Mouse (Mus musculus) kidney, adult 18-20 months (tissue): ENCODE measurements around the gene Cfap74.
"Not testable (repeated sequence)": the region's sequence is repeated elsewhere in the genome, so short reads cannot be mapped to it uniquely, and the experiment has no call there.

Source experiments
- DNase-seq: peaks from one replicate; pipeline ENCODE4 v3.0.0; 2021

The Cfap74 gene

DNA sequence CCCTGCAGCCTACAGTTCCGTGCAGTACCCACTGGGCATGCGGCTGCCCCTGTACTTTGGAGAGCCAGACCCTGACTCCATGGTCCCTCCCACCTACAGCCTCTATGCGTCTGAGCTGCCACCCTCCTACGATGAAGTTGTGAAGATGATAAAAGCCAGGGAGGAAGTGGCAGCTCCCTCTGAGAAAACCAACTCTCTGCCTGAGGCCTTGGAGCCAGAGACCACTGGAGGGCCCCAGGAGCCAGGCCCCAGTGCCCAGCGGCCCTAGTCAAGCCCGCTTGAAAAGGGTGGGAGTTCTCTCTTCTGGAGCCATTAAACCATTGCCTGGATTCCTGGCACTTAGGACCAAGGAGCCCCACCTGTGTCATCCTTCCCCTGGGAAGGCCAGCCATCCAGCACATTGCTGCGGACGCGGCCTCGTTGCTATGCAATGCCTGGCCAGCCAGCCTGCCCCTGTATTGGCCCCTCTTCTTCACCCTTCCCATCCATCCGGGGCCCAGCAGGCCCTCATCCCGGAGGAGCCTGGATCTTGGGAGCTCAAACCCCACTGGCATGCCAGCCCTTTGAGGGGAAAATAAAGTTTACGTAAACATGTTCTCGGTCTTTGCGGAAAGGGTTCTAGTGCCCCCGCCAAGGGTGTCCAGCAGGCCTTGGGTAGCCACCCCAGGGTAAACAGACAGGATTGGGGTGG is 61.4 kb downstream of the Cfap74 start:
- DNase-seq, result no peak

GRCm38 (mm10) chr4:155470997-155471396 is 62.0 kb downstream of the Cfap74 start:
- DNase-seq, result no peak

- DNase-seq, result no peak
These were observed 62.4 kb downstream of the Cfap74 start for GRCm38 (mm10) chr4:155471406-155471805.

DNA sequence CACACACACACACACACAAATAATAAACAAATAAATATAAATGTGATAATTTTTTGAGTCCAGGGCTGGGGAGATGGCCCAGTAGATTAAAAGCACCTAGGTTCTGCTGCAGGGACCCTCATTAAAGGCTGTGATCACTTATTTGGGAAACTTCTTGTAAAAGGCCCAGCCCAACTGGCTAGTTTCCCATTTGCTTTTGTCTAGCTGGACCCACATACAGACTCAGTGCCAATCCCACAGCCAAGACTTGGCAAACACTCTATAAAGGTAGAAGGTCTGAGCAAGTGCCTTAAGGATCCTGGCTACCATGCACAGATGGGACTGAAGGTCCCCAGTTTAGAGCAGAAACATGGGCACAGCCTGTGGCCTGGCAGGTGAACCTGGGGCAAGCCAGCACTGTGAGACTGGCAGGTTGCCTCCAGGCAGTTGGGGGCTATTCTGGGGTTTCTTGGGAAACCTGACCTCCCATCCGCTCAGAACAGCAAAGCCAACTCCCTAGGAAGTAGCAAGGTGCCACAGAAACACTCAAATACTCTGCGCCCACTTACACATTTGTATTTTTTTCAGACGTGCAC is 63.8 kb downstream of the Cfap74 start:
- no peak for DNase-seq

DNA sequence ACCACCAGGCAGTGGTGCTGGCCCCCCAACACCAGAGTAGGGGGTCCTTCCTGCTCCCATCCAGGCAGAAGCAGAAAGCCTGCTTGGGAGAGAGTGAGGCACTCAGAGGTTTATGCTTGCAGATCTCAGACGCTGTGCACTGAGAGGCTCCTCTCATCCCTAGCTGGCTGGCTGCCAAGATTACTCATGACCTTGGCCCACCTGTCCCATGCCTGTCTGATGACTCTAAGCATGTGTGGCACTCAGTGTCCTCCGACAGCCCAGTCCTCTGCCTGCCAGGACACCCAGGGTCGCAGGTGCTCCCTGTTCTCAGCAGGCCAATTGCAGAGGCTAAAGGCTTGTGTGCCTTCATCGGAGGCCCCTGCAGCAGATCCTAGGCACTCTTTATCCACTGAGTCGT is 64.3 kb downstream of the Cfap74 start:
- DNase-seq, result no peak

DNA sequence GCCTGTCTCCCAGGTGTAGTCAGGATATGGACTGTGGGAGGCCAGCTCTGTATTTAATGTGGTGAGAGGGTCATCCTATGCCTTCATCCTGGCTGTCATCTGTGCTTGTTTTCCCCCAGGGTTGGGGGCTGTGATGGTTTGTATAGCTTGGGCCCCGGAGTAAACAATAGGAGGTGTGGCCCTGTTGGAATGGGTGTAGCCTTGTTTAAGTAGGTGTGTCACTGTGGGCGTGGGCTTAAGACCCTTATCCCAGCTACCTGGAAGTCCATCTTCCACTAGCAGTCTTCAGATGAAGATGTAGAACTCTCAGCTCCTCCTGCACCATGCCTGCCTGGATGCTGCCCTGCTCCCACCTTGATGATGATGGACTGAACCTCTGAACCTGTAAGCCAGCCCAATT is 64.8 kb downstream of the Cfap74 start:
- DNase-seq, result not testable (repeated sequence)

- DNase-seq, result peak; percentile 82
These were observed 72.6 kb downstream of the Cfap74 start for GRCm38 (mm10) chr4:155481381-155482124.

DNA sequence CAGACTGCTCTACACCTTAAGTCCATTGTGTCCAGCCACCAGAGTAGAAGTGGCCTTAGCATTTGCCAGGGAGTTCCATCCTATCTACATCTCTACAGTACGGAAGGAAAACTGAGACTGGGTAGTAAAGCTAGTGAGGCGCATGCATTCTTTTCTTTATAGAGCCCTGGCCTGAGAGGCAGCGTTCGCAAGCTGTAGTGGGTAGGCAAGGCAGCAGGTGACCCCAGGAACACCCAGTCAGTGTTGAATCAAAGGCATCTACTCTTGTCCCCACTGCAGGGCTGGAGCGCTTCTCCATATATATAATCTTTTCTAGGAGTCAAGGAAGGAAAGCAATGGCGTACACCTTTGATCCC is 73.1 kb downstream of the Cfap74 start:
- DNase-seq, result no peak

- no peak for DNase-seq
These were observed 73.9 kb downstream of the Cfap74 start for GRCm38 (mm10) chr4:155482733-155483540.

GRCm38 (mm10) chr4:155485521-155485920 is 76.5 kb downstream of the Cfap74 start:
- DNase-seq, result no peak

DNA sequence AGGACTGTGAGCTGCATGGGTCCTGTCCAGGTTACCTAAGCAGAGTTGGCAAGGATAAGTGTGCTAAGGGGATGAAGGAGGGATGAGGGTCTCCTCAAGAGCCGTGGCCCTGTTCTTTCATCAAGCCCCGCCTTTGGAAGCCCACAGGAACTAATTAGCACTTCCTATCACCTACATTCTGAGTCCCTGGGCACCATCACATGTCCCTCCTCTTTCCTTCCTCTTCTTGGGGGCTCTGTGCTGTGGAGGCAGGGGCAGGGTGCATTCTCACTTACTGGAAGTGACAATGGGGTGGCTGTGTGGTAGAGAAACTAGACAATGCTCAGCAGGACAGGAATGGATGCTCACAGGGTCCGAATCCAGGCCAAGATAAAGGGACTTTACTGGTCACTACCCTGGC is 78.8 kb downstream of the Cfap74 start:
- DNase-seq, result no peak

DNA sequence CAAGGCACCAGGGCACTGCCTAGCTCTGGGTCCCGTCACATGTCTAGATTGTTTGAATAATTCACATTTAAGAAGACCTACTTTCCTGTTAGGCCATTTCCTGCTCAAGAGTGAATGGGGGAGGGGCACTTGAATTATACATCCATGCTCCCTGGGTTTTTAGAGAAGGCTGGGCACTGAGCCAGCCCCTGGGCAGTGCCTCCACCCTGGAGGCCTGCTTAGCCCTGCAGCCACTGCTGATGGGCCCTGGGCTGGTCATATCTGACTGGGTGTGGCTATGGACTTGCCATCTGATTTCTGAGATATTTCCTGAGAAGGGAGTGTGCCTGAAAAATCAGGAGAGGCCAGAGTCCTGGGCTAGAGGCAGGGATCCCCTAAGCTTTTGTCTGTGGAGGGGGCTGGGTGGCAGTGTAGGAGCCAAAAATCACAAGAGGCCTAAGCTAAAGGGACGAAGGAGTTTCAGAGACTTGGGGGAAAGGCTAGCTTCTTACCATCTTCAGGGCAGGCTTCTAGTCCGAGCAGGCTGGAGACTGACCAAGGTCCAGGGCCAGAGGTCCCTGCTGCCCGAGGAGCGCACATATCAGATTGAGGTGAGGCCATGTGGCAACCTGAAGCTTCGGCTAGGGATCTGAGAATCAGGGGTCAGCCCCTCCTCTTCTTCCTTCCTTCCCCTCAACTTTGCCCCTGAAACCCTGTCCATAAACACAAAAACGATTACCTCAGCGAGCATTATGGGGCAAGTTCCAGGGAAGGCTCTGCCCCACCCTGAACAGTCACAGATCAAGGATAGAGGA is 79.4 kb downstream of the Cfap74 start:
- DNase-seq, result peak; percentile 80

- no peak for DNase-seq
These were observed 80.3 kb downstream of the Cfap74 start for GRCm38 (mm10) chr4:155489101-155489970.

DNA sequence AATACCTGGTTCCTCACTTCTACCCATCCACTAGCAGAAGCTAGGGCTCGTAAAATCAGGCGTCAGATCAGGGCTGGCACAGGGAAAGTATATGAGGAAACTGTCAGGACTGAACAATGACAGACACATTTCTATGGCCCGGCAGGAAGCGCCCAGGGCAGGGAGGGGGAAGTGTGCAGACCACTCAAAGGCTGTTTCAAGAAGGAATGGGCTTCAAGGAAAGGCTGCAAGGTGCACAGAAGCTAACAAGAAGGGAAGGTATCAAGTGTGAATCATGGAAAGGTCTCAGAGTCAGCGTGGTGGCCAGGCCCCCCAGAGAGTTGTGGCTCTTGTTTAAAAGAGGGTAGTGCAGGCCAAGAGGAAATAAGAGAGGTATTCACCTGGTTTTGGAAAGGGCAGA is 81.5 kb downstream of the Cfap74 start:
- no peak for DNase-seq

- peak; percentile 94 for DNase-seq
These were observed 82.1 kb downstream of the Cfap74 start, which contains the start of gene Gnb1 for GRCm38 (mm10) chr4:155490990-155491504. Gene Gnb1, plus strand, starts transcription at chr4:155491361.

DNA sequence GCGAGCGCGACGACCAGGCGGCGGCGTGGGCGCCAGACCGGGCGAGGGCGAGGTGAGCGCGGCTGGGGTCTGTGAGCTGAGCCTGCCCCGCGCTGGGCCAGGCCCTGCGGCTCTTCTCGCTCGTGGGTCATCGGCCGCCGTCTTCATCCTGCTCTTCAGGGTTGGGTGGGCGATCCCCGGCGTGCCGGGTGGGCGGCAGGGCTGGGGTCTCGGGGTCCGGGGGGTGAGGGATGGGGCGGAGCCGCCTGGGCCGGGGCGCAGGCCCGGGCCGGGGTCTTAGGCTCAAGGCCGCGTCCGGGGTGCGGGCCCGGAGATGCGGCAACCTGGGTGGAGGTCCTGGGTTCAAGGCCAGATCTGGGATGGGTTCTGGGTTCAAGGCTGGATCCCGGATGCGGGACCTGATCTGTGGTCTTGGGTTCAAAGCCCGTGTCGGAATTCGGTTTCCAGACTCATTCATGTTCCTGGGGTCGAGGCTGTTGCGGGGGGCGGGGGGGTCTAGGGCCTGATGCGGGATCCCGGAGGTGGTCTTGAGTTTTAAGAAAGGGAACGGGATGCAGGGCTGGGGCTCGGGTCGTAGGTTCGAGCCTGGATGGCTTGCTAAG is 82.6 kb downstream of the Cfap74 start:
- DNase-seq, result no peak

- peak; percentile 62 for DNase-seq
These were observed 83.2 kb downstream of the Cfap74 start for GRCm38 (mm10) chr4:155492131-155492633.

DNA sequence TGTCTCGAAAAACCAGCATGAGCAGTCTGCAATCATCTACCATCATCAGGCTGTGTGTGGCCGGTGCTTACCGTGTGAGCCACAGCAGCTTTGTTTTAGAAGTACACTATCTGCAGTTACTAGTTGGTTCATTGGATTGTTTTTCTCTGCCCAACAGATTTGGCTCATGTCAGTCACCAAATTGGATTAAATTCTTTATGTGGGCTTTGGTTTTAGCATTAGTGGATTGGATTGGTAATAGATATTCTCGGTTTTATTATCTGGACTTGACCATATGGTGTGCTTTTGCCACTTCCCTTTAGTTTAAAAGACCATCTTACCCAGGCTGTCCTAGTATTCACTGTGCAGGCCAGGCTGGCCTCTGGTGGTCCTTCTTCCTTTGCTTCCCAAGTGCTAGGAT is 85.9 kb downstream of the Cfap74 start:
- DNase-seq, result no peak

DNA sequence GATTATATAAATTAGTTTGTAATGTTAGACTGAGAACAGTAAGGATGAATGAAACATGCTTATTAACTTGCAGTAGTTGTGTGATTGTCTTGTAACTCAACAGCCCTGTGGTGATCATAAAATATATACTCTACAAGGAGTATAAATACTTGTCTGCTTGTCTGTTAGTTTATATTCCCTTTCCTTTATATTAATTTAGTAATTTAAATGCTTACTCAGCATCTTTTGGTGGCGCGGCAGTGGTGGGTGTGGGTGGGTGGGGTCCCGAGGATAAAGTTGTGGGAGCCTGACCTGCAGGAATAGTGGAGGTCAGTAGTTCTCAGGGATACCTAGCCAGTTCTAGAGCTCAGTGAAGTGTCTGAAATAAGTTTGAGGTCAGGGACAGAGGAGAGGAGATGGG is 89.0 kb downstream of the Cfap74 start:
- no peak for DNase-seq

DNA sequence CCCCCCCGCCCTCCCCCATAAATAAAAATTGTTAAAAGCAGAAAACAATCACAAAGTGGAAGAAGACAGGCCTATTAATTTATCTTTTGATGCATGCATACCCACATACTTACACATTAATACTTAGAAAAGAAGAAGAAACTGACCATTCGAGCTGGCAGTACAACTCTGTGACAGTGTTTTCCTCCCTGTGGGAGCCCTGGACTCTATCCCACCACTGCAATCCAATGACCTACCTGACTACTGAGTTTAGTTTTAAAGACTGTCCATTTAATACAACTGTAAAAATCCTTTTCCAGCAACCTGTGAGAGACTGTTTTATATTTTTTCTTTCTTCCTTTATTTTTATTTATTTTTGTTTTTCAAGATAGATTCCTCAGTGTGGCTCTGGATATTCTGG is 92.1 kb downstream of the Cfap74 start:
- no peak for DNase-seq

- DNase-seq, result no peak
These were observed 96.1 kb downstream of the Cfap74 start for GRCm38 (mm10) chr4:155505067-155505466.
